Mouse (Mus musculus) fibroblast of lung, adult 2 months (primary cell): ENCODE data around the gene Acvr2b.
A peak's percentile ranks its signal among the peaks of the same experiment; 100 is the strongest.
"Not testable (repeated sequence)": the region's sequence is repeated elsewhere in the genome, so short reads cannot be mapped to it uniquely, and the experiment has no call there.

Source experiments
- DNase-seq: peaks from one replicate; pipeline ENCODE4 v3.0.0-alpha.2; 2011; ENCODE audit warnings: low read depth

Acvr2b gene

DNA sequence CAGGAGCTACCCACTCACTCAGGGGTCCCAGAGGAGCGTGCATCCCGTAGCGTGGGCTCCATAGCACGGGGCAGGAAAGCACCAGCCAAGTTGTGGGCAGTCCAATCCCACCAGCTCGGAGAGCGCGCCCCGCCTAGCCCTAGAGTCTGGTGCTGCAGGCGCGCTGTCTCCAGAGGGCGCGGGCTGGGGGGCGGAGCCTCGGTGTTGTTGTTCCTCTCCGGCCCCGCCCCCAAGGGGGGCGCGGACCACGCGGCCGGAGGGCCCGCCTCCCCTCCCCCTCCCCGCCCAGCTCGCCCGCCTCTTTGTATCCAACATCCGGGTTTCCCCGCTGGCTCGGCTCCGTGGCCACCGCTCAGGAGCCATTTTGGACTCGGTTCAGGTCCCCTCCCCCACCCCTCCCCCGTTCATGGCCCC is at the start of gene Acvr2b:
Acvr2b (plus strand) TSS at position 318 of the 414 bp plus-strand sequence.
- peak; percentile 53 for DNase-seq

DNA sequence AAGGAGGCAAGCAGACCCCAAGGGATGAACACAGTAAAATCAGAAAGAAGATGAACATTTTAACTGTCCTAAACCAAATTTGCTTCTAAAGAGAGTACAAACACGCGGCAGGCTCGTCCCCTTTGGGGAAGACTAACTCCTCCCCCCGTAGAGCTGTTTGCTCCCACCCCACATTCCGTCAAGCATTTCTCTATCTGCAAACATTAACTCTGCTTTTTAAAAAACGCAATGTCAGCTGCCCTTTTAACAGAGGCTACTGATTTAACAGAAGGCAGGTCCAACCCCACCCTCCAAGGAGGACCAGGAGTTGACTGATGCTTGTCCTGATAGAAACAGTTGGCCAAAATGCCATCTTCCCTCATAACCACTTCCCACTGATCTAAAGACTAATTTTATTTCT is 48.0 kb upstream of the Acvr2b start:
- no peak for DNase-seq

DNA sequence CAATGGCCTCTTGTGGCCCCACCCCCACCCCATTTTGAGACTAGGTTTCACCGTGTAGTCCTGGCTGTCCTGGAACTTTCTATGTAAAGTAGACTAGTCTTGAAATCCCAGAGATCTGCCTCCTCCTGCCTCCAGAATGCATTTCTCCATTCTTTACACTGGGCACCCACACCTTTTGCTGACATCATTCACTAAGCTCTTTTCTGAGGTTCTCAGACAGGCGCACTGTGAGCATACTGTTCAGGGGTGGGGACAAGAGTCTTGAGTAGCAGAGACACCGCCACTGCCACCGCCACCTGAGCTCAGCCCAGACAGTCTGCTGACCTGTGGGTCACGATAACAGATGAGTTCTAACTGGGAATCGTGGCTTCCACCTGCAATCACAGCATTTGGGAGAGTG is 46.0 kb upstream of the Acvr2b start:
- DNase-seq, result no peak

DNA sequence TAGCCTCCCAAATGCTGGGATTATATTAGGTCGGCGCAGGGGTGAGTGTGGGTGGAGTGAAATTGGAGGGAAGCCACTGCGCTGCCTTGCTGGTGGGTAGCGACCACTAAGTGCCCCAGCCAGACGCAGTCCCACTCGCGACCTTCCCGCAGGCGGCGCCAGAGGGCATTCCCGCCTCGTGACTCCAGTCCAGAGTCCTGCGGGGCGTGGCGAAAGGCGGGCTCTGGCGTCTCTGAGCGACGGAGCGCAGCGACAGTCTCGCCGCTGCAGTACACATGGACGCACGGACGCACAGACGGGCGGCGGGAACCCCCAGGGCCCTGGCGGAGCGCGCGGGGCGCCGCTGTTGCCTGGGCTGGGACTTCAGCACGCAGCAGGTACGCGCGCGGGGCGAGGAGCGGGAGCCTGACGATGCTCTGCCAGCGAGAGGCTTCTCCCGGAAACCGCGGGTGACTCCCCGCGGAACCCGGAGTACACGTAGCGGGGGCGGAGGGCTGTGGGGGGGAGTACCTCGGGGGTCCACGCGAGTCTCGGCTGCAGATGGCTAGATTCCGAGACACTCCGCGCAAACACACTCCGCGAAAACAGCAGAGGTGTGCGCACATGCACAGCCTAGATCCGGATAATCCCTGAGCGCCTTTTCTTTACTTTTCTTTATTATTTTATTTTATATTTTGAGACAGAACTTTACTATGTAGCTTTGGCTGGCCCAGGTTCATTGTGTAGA is 44.4 kb upstream of the Acvr2b start, which contains the start of gene Xylb:
Xylb (plus strand) TSS at position 51 of the 727 bp plus-strand sequence.
- DNase-seq, result peak; percentile 57

DNA sequence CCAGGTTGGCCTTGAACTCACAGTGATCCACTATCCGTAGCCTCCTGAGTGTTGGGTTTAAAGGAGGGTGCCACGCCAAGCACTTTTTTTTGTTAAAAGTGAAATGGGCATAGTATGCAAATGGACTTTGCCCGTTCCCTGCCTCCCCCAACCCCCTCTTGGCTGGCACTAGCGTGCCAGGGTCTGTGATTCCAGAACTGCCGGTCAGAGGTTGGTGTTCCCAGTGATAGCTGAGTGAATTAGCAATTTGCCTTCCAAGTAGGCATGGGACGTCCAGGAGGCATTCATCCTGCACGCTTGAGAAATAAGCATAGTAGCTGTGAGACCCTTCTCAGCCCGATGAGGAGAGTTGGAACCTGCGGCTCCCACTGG is 43.9 kb upstream of the Acvr2b start:
- DNase-seq, result no peak

DNA sequence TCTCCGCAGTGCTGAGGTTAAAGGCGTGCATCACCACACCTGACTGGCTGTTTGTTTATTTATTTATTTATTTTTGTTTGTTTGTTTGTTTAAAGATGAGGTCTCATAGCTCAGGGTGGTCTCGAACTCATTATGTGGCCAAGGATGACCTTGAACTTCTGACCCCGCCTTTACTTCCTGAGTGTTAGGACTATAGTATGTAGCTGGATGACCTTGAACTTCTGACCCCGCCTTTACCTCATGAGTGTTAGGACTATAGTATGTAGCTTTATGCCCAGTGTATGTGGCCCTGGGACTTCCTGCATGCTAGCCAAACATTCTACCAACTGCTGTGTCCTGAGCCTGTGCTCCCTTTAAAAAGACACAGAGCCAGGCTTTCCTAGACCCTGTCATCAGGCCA is 40.5 kb upstream of the Acvr2b start:
- DNase-seq, result no peak

DNA sequence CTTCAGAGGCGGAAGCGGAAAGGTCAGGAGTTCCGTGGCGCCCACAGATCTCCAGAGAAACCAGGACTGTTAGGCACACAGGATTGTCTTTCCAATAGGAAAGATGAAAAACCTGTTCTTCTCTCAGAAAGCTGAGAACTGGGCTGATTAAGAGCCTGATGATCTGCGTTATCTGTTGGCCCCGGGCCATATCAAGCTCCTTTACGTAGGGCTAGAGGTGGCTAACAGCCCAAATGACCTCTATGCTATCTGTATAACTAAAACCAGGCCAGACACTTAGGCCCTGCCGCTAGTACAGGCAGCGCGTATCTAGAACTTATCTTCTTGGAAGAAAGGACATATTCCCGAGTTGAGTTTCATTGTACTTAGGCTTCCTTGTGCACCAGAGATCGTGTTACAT is 38.7 kb upstream of the Acvr2b start:
- no peak for DNase-seq

DNA sequence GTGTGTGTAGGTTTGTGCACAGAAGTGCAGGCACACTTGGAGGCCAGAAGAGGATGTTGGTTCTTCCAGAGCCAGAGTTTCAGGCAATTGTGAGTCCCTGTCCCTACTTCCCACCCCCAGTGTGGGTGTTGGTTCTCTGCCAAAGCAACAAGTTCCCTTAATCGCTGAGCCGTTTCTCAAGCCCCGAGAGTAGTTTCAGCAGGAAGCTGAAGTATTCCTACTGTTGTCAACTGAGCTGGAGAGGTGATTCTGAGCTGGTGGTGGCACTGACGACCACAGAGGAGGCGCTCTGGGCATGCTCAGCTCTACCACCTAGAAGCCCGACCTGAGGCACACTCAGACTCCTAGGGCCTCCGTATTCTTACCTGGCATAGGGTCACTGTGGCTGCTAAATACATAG is 36.6 kb upstream of the Acvr2b start, which contains the start of gene Slc22a14:
Slc22a14 (minus strand) TSS at position 270 of the 400 bp plus-strand sequence.
- no peak for DNase-seq

DNA sequence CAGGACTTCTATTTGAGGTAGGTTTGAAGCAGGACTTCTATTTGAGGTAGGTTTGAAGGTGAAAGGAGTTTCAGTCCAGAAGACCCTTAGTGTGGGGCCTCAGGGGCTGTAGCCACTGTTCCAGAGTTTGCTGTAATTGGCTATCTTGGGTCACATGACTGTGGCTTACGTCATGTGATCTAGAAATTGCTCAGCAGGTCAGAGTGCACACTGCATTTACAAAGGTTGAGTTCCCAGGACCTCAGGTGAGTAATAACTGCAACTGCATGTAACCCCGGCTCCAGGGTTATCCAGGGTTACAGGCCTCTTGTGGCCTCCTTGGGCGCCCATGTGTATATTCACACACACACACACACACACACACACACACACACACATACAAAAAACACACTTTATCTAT is 33.6 kb upstream of the Acvr2b start:
- no peak for DNase-seq

DNA sequence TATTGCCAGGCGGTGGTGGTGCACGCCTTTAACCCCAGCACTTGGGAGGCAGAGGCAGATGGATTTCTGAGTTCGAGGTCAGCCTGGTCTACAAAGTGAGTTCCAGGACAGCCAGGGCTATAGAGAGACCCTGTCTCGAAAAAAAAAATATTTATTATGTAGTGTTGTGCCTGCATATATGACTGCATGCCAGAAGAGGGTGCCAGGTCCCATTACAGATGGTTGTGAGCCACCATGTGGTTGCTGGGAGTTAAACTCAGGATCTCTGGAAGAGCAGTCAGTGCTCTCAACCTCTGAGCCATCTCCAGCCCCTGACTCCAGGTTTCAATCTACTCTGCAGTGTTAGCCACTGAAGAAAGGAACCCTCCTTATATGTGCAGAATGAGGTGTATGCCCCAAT is 31.1 kb upstream of the Acvr2b start:
- DNase-seq, result not testable (repeated sequence)

DNA sequence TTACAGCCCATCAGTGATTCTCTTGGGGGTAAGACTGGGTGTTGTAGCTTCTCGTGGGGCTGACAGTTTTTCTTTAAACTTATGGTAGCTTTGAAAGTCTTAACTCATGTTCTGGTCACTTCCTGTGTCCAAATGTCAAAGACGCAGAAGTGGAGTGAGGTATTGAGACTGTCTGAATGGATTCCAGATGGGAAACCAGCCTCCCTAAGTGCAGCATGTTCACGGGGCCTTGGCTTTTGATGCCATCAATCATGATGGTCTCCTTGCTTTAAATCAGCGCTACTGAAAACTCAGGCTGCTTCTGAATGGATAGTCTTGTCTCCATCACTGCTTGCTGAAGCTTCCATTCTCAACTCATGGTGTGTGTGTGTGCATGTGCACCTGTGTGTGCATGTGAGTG is 30.7 kb upstream of the Acvr2b start:
- no peak for DNase-seq

DNA sequence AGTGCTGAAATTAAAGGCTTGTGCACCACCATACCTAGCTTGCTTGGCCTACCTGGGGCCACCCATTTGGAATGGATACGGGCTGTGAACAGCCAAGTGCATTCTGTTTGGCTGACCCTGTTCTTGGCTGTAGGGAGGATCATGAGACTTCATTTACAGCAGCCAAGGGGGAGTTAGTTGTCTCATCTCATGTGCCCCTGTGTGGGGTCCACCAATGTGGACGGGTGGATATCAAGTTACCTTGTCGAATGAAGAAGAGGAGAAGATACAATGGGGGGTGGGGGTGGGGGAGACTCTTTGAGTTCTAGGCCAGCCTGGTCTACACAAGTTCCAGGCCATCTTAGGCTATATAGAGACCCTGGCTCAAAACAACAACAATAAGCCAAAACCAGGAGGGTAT is 26.9 kb upstream of the Acvr2b start:
- no peak for DNase-seq

DNA sequence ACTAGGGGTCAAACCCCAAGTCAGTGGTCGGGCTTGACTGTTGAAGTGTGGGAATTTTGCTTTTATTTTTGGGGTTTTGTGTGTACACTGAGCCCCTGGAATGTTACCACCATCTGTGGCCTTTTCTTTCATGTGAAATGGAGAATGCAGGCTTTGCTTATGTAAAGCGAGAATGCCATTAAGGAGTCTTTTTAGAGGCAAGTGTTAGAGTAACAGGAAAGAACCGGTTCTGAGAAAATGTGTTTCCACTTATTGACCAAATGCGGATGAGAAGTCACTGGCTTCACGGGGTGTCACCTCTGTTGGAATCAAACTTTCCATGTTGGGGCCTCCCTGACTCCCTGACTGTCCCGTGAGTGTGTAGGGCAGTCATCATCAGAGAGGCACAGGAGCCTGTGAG is 26.4 kb upstream of the Acvr2b start:
- DNase-seq, result no peak

DNA sequence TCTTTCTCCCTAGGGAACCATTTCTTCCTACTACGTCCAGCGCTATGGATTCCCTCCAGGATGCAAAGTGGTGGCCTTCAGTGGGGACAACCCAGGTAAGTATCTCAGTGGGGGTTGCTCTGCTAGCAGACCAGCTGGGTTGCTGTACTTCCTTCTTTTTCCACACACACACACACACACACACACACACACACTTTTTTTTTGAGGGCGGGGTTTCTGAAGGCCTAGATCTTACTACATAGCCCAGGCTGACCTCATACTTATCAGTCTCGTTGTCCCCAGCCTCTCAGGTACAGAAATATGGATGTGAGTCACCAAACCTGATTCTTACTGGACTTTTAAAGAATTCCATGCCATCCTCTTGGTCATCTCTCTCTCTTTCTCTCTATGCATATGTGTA is 23.7 kb upstream of the Acvr2b start:
- DNase-seq, result no peak

DNA sequence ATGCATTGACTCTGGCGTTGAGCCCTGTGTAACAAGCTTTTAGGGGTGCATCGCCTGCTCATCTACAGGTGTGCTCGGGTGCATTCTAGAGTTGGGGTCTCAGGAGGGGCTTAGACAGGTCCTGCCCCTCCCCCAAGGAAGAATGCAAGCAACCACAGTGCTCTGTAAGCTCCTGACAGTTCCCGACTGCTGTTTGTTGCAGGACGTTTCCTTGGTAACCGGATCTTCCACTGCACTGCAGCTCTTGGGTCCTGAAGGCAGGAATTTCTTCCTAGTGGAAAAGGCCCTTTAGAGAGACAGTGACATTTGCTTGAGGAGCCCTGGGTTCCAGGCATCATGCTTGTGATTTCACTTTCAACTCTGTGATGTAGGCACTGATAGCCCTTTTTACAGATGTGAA is 19.3 kb upstream of the Acvr2b start:
- DNase-seq, result no peak

DNA sequence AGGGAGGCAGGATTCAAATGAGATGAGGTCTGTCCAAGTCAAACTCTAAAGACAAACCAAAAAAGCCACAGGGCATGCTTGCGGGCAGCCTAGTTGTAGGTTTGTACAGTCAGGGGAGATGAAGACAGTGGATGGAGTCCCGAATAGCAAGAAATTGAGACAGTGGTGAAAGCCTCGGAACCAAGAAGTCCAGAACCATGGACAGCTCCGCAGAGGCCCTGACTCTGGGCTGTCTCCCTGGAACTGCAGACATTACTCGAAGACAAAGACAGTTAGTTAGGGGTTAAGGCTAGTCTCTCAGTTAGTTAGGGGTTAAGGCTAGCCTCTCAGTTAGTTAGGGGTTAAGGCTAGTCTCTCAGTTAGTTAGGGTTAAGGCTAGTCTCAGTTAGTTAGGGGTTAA is 13.0 kb upstream of the Acvr2b start:
- DNase-seq, result no peak

DNA sequence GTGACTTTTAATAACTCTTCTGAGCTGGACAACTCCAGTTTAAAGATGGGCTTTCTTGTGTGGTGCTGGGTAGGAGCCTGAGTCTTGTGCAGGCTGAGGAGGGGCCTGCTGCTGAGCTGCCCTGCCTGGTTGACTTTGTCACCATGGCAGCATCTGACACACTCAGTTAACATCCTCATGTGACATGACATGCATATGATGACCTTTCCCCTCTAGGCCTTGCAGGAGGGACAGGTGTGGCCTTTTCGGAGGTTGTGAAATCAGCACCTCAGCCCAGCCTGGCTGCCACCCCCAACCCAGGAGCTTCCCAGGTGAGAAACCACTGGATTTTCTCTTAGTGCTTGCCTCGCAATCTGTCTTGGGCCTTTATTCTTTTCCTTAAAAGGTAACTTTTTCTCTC is 11.7 kb upstream of the Acvr2b start:
- DNase-seq, result no peak

DNA sequence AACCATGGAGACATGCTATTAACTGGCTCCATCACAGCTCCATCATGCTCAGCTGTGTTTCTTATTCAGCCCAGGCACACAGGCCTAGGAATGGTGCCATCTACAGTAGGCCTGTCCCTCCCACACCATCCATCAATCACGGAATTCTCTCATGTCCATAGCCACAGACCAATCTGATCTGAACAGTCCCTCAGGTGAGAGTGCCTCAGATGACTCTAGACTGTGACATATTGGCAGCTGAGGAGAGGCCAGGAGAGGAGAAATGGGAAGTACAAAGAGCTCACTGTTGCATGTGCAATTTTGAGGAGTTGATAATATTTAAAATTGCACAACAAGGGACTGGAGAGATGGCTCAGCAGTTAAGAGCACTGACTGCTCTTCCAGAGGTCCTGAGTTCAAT is 7.1 kb upstream of the Acvr2b start:
- DNase-seq, result no peak

DNA sequence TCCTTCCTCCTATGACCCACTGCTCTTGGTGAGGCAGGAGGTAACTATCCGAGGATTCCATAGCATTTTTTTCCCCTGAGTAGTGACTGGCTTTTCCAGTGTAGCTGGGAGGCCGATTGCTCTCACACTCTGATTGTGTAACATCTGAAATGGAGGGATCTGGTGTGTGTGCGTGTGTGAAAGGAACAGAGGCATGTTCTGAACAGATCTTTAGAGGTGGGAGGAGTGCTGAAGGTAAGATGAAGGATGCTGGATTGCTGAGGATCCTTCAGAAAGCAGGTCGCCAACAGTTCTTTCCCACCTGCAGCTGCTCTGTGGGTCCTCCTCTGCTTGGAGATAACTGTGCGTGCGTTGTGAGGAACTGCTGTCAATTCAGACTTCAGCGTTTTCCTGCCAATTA is 567 bp upstream of the Acvr2b start:
- DNase-seq, result no peak

DNA sequence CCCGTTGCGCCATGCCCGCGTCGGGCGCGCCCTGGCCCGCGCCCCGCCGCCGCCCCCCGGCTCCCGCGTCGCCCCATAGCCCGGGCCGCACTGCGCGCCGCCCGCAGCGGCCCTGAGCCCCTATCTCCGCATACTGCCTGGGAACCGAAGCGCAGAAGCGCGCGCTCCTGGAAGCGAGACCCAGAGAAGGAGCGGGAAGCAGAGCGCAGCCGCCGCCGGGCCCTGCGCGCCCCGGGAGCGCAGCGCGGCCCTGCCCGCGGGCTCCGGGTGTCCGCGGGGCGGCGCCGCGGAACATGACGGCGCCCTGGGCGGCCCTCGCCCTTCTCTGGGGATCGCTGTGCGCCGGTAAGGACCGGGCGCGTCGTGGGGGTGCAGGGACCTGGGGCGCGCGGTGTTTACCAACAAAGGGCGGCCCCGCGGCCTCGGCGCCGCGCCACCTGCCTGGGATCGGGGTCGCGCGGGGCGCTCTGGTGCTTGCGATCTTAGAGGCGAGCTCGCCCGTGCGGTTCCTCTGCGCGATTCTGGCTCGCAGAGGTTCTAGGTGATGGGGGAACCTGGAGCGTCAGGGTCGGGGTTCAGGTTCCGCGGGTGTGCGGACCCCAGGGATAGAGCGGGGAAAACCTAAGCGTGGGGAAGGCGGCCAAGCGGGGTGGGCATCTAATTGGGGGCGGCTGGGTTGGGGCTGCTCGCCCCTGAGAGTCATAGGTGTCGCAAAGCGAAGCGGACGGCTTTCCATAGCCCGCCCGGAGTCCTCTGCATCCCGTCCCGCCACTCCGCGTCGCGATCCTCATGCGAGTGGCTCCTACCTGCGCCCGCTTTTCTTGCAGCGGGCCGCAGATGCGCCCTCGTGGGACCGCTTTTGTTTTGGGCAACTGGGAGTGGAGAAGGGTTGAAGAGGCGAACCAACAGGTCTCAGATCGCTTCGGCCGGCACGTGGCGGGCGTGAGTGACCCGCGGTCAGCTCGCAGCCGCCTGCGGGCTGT is 626 bp downstream of the Acvr2b start:
- DNase-seq, result no peak

DNA sequence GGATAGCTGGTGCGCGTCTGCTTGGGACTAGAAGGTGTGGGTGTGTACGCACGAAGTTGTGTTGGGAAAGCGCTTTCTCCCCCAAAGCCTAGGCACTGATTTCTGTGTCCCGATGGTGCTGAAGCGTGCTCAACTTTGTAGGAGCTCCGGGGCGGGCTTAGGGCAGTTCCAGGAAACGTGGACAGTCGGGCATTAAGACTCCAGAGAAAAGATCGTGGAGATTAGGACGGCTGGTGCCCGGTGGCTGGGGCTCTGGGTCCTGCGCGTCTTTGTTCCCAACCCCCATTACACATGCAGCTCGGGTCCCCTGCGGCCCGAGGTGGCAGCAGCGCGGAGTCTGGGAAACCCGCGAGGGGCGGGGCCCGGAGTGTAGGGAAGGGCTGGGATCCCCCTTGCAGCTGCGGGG is 1.3 kb downstream of the Acvr2b start:
- no peak for DNase-seq

DNA sequence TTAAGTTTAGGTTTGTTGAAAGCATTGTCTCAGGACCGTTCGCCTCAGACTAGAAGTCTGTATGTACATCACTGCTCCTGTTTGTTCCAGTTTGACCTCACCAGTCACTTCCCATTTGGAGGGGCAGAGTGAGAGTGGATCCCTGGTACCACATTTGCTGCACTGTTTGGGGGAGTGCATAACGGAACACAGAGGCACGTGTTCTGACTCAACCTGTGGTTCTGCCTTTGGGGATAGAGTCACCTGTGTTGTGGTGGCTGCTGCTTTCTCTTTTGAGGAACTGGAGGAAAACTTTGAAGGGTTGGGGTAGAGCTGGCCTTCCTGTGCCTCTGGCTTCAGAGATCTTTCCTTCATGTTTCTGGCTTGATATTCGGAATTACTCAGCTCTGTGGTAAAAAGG is 2.2 kb downstream of the Acvr2b start:
- DNase-seq, result no peak

DNA sequence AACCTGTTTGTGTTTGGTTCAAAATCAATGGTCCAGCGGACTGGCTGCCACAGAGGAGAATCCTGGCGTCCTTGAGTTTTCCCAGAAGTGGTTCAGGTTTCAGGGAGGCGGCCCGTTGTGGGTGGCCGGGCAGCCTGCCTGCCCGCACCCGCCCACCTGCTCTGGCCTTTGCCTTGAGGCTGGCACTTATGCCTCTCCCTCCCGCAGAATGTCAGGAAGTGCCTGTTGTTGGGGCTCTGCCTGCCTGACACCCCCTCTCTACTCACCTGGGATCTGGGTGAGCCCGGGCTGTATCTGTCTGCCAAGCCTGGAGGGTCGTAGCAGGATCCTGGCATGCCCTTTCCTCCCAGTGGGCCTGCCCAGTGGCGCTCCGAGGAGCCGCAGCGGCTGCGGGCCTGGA is 6.0 kb downstream of the Acvr2b start:
- no peak for DNase-seq
